Mouse (Mus musculus) common myeloid progenitor, adult 5-6 weeks (primary cell): Measurements from ENCODE around the gene Slitrk2. TPM values are rescaled to one million over a fixed set of nuclear protein-coding genes. Genes with fewer than 3 reads are reported as not detected.

Source experiments
- ATAC-seq: replicated peaks from 2 replicates; pipeline ENCODE4 v1.8.0; 2016; ENCODE audit warnings: low read depth, mild to moderate bottlenecking, moderate TSS enrichment, inconsistent platforms; ENCODE audit not compliant: poor library complexity, severe bottlenecking
- total RNA-seq: library from RNA; stranded (forward); fragments of 200-1000, 187-1606 nt; gene quantifications from 2 replicates; pipeline ENCODE4 v1.2.3, GENCODE M21; 2017

The Slitrk2 gene
- total RNA-seq, result not detected in 2 replicates

DNA sequence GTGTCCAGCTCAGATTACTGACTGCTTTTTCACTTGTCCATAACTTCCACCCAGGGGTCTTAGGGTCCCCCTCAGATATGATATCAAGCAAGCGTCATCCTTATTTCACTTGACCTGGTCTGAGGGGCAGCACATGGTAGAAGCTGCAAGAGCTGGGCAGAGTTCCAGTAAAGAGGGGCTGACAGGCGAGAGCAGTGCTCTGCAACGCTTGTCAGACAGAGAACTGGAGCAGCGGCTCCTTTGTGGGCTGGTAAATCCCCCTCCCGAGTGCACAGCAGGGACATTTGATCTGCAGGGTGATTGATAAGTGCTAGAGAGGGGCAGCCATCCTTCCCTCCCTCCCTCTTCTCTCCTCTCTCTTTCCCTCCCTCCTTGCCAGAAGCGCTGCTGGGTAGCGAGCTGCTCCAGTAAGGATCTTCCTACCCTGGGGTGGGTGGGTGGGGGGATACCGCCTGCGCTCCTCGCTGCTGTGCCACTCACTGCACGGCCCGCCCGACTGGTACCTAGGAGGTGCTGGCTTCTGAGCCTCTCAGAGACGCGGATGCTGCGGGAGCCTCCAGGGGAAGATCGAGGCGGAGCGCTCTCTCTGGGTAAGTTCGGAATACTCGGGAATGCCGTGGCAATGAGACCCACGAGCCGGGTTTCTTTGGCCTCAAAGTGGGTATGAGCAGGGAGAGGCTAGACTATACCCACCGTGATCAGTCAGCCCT, at the start of gene Slitrk2:
Gene Slitrk2, plus strand, starts transcription at position 408 of the 710 bp plus-strand sequence.
- no peak for ATAC-seq

- no peak for ATAC-seq
These were observed 43.6 kb upstream of the Slitrk2 start for GRCm38 (mm10) chrX:66605490-66605889.

- ATAC-seq, result no peak
These were observed 3.5 kb downstream of the Slitrk2 start for GRCm38 (mm10) chrX:66652455-66653144.

DNA sequence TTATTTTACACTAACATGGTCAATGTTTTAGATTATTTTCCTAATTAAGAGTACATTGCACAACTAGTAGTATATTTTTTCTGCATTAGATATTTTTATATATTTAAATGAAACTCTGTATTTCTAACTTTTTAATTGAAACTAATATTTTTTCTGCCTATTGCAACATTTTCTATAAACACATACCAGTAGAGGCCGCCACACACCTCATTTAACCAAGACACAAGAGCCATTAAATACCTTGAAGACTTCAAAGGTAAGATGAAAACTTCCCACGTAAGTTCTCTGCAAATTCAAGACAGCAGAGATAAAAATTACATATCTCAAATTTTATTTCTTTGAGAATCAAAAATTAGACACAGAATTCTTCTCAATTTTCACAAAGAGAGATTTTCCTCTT, 8.2 kb downstream of the Slitrk2 start:
- ATAC-seq, result no peak

GRCm38 (mm10) chrX:66676959-66677358, 27.8 kb downstream of the Slitrk2 start:
- ATAC-seq, result no peak

GRCm38 (mm10) chrX:66678646-66679045, 29.5 kb downstream of the Slitrk2 start:
- ATAC-seq, result no peak
